Mouse (Mus musculus) stomach, postnatal 0 days (tissue): ENCODE results near the gene Btbd9.

Experiments used
- CTCF ChIP-seq: IDR thresholded peaks from 2 replicates; pipeline ENCODE4 v1.5.1; 2016; ENCODE audit warnings: antibody characterized with exemption, low read depth, mild to moderate bottlenecking, moderate library complexity
- EP300 ChIP-seq: optimal IDR thresholded peaks from 2 replicates; pipeline ENCODE3; 2016; ENCODE audit warnings: antibody characterized with exemption

DNA sequence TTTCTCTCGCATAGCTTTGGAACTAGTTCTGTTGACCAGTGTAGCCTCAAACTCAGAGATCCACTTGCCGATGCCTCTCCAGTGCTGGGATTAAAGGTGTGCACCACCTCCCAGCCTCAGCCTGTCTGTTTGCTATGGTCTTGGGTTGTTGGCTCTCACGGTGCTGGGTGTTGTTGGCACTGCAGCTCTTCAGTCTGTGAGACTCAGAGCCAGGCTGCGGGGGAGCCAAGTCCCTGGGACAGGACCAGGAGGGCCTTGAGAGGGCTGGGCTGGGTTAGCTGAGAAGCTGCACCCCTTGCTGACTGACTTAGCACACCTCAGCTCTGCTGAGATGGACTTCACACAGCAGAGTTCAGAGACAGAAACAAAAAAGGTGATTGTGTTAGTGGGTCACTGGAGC, 376.0 kb downstream of the Btbd9 start:
- no peak for TF ChIP-seq CTCF
- no peak for TF ChIP-seq EP300
